Mouse (Mus musculus) gastrocnemius, postnatal 4 days (tissue): ENCODE results near the gene Cdc14a. TPM values are rescaled to one million over a fixed set of nuclear protein-coding genes. Genes with fewer than 3 reads are reported as not detected.
A peak's percentile ranks its signal among the peaks of the same experiment; 100 is the strongest.

Experiments used
- DNase-seq, 2 experiments: peaks; one replicate each; pipeline ENCODE4 v3.0.0; 2021 to 2022; ENCODE audit warnings: low spot score in 2 of 2, mixed read lengths in 2 of 2
- total RNA-seq, 2 experiments: library from RNA; stranded (reverse); gene quantifications; 2 replicates each; pipeline ENCODE4 v1.2.3; 2021

Gene Cdc14a
- total RNA-seq, 2 experiments from 2014 or later: 11.8 to 15.8 TPM

DNA sequence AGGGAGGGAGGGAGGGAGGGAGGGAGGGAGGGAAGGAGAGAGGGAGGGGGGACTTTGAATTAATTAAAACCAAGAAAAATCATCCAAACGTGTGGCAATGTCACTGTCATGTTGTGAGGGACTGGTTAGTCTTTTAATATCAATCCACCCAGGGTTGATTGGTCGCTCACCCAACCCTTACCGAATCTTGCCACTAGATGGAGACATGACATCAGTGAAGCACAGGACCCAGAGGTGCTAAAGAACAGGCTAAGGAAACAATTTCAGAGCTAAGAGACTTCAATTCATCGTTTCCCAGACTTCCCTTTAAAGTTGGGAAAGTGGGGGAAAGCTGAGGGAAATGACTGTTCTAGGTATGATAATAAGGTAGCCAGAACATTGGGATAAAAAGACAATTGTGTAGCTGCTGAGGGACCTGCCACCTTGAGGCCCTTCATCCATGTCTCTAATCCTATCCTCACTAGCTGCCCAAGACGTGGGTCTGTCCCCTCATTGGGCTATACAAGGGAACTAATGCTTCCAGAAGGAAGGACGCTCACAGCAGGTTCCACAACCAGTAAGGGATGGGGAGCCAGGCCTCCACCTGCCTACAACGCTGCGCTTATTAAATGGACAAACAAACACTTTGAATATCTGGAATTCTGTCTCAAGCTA, 91.9 kb downstream of the Cdc14a start:
- peak in 1 of 2 experiments; percentile 38 for DNase-seq

DNA sequence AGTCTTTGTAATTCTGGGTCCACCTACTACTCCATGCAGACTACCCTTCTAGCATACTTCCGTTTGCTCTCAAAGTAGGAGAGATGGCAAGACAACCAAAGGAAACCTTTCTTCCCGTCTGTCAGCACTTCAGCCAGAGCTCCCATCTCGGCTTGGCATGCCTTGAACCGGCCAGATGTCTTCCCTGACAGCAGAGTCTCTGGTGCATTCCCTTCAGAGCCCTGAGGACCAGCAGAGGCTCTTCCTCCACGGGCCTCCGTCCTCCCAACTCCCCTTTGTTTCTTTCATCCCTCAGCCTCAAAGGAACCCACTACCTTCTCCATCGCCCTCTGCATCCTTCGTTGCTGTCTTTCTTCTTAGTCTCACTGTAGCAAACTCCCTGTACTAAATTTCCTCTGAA, 93.9 kb downstream of the Cdc14a start:
- DNase-seq: no peak

DNA sequence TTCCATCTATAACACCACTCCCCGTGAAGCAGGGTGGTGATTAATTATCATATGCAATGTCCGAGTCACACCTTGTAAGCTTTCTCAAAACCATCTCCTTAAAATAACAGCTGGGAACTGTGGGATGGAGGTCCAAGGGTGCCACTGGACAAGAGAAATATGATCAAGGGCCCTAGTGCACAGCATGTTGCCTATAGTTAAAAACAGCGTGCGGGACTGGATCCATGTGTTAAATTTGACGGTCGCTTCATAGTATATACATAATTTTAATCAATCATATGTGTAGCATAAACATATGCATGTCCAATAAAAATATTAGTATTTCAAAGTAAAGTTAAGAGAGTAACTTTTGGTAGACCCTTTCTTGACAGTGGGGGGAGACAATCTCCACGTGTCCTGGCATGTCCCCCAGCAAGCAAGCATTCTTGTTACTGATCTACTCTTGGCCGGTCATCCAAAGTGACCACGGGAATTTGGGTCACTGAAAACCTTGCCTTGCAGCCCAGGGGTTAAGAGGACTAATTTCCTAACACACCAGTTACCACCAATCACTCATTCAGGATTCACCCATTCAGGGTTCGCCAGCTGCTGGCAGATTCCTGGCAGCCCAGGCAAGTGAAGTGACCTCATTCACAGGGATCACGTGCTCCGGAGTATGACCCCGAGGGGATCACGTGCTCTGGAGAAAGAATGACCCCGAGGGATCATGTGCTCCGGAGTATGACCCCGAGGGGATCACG, 94.6 kb downstream of the Cdc14a start:
- DNase-seq: no peak

DNA sequence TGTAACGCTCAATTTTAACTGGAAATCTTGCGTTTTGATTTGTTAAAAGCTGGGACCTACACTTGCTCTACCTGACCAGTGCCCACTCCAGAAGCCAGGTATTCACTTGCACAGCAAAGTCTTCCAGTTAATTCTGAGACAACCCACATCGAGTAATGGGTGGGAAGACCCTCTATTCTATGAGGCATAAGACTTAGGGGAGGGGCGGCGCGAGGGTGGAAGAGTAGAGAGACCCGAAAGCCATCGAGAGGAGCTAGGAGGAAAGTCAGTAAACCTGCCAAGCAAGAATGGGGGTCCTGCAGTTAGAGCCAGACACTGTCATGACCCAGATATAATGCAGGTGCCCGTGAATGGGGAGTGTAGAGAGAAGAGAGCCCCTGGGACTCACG, 96.2 kb downstream of the Cdc14a start:
- DNase-seq: no peak

DNA sequence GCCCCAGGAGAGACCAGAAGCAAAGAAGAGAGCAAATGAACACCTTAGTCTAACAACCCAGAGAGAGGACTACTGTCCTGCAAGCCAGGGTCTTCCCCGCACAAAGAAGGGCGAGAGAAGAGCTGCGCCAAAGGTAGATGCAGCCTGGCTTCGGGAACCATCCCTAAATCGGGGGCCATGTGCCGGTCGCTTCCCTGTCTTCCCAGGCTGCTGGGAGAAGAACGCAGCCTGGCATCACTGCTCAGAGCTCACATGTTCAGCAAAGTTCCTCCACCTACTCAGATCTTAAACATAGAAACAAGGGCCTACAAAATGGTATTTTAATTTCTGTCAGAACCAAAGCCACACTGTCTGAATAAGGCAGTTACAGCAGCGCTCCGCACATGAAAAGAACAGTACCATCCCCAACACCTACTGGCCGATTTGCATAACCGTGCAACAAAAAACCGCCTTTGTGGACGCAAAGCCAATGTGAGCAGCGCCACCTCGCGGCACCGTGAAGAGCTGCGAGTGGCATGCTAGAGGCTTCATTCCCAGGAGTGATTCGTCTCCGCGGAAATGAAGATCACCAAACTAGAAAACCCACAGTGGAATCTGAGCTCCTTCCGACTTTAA, 96.7 kb downstream of the Cdc14a start:
- peak; percentile 71 to 80 for DNase-seq

DNA sequence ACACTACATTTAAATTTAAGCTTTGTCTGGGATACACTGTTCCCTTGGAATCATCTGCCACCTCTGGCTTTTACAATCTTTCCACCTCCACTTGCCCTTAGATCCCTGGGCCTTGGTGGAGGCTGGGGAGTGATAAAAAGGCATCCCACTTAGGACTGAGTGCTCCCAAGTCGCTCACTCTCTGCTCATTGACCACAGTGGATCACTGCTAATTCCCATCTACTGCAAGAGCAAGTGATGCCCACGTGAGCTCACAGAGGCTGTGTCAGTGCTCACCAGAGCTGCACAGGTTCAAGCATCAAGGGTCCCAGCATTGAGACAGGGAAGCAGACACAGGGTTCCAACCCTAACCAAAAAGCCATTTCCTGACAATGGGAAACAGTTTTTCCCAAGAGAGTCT, 98.3 kb downstream of the Cdc14a start:
- no peak for DNase-seq

DNA sequence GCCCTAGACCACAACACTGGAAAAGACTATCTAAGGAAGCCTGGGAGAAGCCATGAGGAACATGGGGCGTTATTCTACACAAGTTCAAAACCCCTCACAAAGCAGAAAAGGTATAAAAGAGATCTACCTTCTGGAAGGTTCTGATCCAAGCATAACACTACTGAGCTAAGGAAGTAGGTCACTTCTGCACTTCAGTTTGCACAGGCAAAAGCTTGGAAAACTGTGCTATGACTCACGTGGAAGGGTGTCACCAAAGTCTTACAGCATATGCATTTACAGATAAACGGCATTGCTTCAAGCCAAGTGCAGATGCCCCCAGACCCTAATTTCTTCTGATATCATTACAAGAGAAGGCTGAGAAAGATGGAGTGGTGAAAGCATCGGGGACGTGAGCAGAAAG, 104.1 kb downstream of the Cdc14a start:
- DNase-seq: no peak

DNA sequence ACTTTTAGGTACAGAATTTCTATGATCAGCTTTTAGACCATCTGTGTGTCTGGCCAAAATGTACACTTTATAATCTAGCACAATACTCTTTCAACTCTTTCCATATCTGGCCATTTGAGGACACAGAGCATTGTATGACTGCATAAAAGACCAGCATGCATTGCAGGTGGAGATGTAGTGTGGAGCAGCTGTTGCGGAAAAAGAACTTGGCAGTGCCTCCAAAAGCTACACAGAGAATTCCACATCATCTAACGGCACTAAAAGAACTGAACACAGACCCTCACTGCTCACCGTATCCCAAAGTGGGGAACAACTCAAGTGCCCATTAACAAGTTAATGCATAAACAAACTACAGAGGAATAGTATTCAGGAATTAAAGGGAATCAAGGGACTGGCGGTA, 112.0 kb downstream of the Cdc14a start:
- no peak for DNase-seq

DNA sequence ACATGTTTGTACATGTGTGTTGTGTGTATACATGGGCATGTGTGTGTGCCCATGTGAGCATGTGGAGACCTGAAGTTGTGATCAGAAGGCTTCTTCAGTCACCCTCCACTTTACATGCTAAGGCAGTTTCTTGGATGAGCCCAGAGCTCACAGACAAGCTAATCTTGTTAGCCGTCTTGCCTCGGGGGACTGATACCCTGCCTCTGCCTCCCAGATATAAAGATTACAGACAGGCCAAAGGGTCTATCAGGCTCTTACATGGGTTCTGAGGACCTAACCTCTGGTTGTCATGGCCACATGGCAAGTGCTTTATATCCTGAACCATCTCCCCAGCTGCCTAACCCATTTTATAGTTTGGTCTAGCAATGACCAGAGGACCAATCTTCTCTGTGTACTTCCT, 112.7 kb downstream of the Cdc14a start:
- DNase-seq: no peak

DNA sequence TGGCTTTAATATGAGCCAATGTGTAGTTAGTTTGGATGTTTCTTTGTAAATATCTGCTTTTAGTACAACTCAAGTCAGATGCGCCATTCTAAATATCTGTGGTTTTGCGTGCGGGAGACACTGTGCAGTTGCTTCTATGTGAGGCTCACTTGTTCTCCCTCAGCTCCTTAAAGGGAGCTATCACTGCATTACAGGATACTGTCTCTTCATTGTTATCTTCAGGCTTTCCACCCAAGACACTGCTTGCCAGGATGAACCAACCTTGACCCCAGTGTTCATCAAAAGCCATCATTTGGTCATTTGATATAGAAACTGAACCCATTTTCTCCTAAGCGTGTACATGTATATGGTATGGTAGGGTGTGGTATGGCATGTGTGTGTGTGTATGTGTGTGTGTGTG, 113.2 kb downstream of the Cdc14a start:
- DNase-seq: no peak

DNA sequence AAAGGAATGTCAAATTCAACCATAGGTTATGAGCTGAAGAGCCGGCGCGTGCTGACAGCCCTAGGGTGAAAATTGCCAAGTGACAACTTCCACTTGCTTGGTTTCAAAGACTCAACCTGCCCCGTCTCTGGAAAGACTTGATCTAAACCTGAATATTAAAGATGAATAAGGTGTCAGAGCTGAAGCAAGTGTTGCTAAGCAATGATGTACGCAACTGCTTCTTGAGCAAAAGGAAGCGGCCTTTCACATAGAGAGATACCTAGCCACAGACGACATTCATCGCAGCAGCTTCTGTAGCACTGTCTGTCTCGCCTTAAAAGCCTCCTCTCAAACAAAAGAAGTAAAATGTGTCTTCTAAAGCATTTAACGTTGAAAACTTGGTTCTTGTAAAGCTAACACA, 113.8 kb downstream of the Cdc14a start:
- no peak for DNase-seq

DNA sequence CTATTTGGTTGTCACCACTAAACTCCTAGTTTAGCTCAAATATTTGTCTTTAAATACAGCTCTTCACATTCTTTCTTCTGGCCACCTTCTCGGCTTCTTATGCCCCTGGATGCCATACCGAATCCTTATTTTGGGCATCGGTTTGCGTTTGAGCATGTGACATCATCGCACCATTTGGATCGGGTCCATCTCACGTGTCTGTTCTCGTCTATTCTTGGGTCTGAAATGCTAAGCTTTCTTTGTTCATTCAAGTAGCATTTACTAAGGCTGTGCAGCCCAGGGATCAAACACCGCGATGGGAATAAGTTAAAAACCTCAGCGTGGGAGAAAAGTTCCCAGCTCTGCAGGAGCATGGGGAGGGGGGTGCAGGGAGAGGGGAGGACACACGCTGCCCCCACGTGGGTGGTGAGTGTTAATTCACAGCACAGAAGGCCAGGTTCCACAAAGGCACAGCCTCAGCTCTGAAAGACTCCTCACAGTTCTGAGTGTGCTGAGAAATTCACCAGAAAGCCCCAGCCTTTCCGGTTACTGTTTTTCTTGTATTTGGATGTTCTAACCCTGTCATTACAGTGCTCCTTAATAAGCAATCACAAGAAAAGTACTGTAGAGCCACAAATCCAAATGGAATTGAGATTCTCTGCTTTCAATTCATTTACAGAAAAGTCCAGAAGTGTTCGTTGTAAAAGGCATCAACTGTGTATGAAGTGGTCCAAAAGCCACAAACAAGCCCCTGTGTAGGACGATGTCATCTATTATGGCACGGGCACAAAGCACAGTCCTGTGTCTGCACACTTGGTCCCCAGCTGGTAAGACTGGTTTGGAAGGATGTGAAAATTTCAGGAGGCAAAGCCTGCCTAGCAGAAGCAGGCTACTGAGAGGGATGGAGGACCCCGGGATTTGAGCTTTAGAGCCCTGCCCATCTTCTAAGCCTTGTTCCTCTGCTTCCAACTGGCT, 118.8 kb downstream of the Cdc14a start:
- no peak for DNase-seq

DNA sequence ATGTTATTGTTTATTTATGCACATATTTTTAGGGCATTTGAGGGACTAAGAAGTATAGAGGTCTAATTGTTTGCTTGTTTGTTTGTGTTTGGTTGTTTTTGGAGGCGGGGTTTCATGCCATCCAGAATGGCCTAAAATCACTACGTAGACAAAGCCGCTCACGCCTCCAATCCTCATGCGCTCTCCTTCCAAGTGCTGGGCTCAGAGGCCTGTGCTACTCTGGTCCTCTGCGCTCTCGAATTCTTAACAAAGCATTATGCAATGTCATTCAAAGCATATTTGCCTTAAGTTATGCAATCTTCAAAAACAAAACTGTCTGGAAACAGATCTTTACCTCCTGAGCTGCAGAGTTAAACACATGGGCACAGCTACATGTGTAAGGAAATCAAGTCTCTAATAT, 121.3 kb downstream of the Cdc14a start:
- DNase-seq: no peak

DNA sequence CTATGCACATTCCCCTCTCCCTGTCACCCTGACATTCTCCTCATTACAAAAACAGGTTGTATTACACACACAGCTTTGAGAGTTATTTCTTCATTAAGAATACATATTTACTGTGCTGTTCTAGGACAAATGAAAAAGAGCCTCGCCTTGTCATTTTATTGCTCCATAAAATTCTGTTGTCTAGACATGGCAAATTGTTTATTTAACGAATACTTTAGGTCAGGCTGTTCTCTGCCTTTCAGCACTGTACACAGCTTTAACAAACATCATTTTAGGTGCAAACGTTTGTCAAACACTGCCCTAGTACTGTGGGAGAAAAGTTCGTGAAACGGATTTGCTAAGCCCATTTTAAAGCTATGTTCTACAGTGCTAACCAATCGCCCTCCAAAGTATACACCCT, 122.1 kb downstream of the Cdc14a start:
- DNase-seq: no peak

DNA sequence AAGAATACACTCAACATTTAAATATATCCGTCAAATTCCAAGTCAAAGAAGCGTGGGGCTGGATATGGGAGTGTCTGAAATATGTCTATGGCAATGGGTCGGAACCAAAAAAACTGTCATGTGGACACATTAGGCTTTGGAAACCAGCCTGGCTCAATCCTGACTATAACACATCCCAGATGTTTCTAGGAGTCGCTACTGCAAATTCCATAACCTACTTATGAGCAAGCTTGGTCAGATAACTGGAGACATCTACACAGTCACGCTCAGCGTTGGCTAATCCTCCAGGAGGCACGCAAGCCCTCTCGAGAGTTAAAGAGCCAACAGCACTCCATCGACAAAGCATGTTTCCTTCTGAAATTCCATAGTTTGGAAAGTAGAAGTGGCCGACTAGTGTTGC, 125.1 kb downstream of the Cdc14a start:
- no peak for DNase-seq

DNA sequence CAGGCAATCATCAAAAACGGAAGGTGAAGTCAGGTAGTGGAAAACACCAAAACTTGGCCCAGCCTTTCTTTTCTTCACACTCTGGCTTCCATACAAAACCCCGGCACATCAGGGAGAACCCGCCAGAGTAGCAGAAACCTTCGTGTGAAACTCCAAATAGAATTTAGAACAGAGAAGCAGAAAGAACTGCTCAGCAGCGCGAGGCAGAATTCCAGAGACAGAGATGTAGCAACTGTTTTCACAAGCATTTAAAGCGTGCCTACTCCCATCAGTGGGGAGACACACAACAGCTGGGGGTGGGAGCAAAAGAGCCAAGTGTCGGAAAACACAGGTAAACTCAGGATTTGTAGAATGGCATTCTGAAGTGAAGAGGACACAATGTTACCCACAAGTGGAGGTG, 125.8 kb downstream of the Cdc14a start:
- DNase-seq: no peak

DNA sequence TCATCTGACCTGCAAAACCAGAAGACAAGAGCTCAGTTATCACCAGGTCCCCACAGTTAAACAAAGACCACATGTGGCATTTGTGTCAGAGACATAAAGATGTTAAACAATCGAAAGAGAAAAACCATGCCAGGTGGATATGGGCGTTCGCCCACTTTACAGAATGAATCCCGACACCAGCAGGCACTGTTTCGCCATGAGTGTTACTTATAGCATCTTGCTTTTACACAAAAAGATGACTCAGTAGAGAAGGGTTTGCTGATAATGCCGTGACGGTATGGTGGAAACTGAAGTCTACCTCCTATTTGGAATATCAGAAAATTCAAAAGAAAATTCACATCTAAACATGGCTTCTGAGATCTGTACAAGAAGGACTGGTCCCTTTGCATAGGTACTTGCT, 126.7 kb downstream of the Cdc14a start:
- DNase-seq: no peak

DNA sequence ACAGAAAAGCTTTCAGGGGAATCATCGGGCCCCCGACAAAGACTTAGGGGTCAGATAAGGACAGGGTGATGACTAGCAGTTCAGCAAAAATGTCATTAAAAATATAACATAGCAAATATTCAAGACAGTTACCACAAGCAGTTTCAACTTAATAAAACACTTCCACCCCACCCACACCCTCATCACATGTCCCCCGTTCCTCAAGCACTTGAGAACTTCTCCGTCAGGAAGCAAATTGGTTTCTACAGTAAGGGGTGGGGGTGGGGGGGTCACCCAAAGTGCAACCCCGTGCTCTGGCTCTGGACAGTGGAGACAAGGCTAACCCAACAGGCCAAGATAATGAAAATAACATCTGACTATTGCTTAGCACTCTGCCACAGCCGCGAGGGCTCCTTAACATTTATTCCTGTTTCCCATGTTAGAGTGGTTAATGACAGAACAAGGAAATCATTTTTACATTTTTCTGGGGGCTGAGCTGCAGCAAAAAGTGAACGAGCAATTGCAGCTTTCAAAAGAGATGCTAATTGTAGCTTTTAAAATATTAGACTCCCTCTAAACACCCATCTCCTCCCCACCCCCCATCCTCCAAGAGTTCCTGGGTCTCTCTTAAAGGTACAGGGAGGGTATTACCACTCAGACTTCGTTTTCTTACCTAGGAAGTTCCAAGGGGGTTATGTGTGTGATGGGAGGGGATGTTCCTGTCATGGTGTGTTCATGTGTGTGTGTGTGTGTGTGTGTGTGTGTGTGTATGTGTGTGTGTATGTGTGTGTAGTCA, 133.6 kb downstream of the Cdc14a start:
- no peak for DNase-seq

DNA sequence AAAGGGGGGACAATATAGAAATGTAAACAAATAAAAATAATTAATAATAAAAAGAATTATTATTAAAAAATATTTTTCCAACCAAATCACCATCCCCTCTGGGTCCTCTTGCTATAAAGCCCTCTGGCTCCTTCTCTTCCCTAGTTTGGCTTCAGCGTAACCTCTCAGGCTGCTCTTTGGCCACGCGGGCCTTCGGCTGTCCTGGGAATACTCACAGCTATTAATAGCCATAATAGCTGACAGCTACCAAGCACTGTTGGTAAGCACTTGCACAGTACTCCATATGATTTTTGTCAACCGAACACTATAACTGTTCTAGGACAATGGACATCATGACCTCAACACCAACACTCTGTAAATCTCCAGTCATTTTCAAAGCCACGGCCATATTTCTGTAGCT, 135.0 kb downstream of the Cdc14a start:
- DNase-seq: no peak

DNA sequence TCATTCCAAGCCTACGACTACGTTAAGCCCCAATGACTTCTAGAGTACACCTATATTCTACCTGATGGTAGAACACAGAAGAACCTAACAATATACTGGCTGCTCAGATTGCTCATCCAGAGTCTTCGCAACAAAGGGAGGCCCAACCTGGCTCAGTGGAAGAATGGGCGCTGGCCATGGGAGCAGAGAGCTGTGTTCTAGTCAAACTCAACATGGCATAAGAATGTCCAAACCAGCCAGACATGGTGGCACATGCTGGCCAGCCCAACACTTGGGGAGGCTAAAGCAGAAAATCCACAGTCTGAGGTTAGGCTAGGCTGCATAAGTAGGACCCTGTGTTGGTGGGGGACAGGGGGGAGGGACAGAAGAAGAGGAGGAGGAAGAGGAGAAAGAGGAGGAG, 139.1 kb downstream of the Cdc14a start:
- no peak for DNase-seq

DNA sequence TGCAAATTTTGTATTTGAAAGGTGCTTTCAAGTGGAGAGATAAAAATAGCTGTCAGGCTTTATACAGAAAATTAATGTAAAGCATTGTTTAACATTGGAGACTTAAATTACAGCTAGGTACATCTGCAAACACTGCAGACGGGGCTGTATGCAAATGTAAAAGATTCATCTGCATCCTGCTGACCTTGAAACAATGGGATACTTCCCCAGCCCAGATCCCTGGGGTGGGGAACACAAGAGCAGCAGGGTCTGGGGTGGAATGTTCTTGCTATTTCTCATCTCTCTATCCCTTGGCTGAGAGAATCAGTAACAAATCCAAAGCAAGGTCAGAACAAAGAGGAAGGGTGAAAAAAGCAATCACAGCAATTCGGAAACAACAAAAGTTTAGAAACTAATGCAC, 139.8 kb downstream of the Cdc14a start:
- no peak for DNase-seq
